Mouse (Mus musculus): ENCODE measurements at regions not wholly inside any gene's neighbourhood (a gene's known extent, or its start where the extent isn't known, plus 50 kb on each side); places are given as distances from the start of the nearest gene placed in this dataset.
A peak's percentile ranks its signal among the peaks of the same experiment; 100 is the strongest.
"Not testable (repeated sequence)": the region's sequence is repeated elsewhere in the genome, so short reads cannot be mapped to it uniquely, and the experiment has no call there.

GRCm38 (mm10) chr5:10088172-10088571 lies 158.2 kb downstream of the Gm5152 start:
- not testable (repeated sequence) for H3K9ac ChIP-seq; H3K27ac ChIP-seq; H3K36me3 ChIP-seq (replicated peaks); H3K4me2 ChIP-seq; H3K9me3 ChIP-seq; H3K27me3 ChIP-seq (replicated peaks); H3K4me3 ChIP-seq; H3K4me1 ChIP-seq
- peak; percentile 92 for ATAC-seq (replicated peaks)
- 22% methylated on average over 3 of the region's 3 CpGs for WGBS

- no peak overlapping the region for H3K4me3 ChIP-seq
- H3K27me3 ChIP-seq (replicated peaks): no peaks in the 10 kb centered on the region
- no peak overlapping the region for H3K9ac ChIP-seq
- no peaks in the 10 kb centered on the region for H3K9me3 ChIP-seq
- H3K27ac ChIP-seq: no peak overlapping the region
- ATAC-seq (replicated peaks): no peak
- WGBS: 72% methylated on average over 2 of the region's 2 CpGs
- H3K4me2 ChIP-seq: no peak overlapping the region
- no peaks in the 10 kb centered on the region for H3K4me1 ChIP-seq
- no peaks in the 10 kb centered on the region for H3K36me3 ChIP-seq (replicated peaks)
These were observed 190.9 kb downstream of the Gm5152 start for GRCm38 (mm10) chr5:10055440-10055839.

- Histone ChIP-seq H3K36me3 (replicated peaks) (no peaks in the 10 kb centered on the region), H3K4me2 (no peak overlapping the region), H3K9me3 (no peaks in the 10 kb centered on the region), H3K27me3 (replicated peaks) (no peaks in the 10 kb centered on the region), H3K4me3 (no peak overlapping the region), H3K9ac (no peak overlapping the region), H3K27ac (no peak overlapping the region), H3K4me1 (no peaks in the 10 kb centered on the region)
- WGBS: 48% methylated on average over 3 of the region's 3 CpGs
- ATAC-seq (replicated peaks): peak; percentile 66; the same call in 1 of the 2 replicates
These were observed 191.5 kb downstream of the Gm5152 start for GRCm38 (mm10) chr5:10054621-10055364.

- Histone ChIP-seq H3K4me3 (no peak overlapping the region), H3K9ac (no peak overlapping the region), H3K27me3 (replicated peaks) (no peaks in the 10 kb centered on the region), H3K27ac (no peak overlapping the region), H3K9me3 (no peaks in the 10 kb centered on the region), H3K4me1 (no peaks in the 10 kb centered on the region), H3K36me3 (replicated peaks) (no peaks in the 10 kb centered on the region), H3K4me2 (no peak overlapping the region)
- no peak for ATAC-seq (replicated peaks)
- WGBS: 75% methylated on average over 3 of the region's 3 CpGs
These were observed 204.7 kb downstream of the Gm5152 start for GRCm38 (mm10) chr5:10041635-10042034.

- WGBS: 97% methylated on average over 1 of the region's 1 CpGs
- H3K27me3 ChIP-seq (replicated peaks); ATAC-seq (replicated peaks); H3K4me1 ChIP-seq; H3K4me3 ChIP-seq; H3K9ac ChIP-seq; H3K27ac ChIP-seq; H3K4me2 ChIP-seq; H3K36me3 ChIP-seq (replicated peaks); H3K9me3 ChIP-seq: not testable (repeated sequence)
These were observed 221.2 kb downstream of the Gm5152 start for GRCm38 (mm10) chr5:10025129-10025528.

All from midbrain, embryonic 15.5 days (tissue).